Mouse (Mus musculus) bone marrow, adult 2 months (tissue): ENCODE results near the gene Lrrc72.

ENCODE experiments used
- CTCF ChIP-seq: fragments of 200-500 bp; IDR thresholded peaks from 2 replicates; pipeline ENCODE4 v1.5.1; 2011; ENCODE audit warnings: low read length, control low read depth; ENCODE audit not compliant: control insufficient read depth, insufficient read depth
- POLR2A ChIP-seq: fragments of 200-500 bp; IDR thresholded peaks from 2 replicates; pipeline ENCODE4 v1.6.1; 2011; ENCODE audit warnings: low read depth, mild to moderate bottlenecking, control low read depth, low read length, borderline replicate concordance; ENCODE audit not compliant: control insufficient read depth

DNA sequence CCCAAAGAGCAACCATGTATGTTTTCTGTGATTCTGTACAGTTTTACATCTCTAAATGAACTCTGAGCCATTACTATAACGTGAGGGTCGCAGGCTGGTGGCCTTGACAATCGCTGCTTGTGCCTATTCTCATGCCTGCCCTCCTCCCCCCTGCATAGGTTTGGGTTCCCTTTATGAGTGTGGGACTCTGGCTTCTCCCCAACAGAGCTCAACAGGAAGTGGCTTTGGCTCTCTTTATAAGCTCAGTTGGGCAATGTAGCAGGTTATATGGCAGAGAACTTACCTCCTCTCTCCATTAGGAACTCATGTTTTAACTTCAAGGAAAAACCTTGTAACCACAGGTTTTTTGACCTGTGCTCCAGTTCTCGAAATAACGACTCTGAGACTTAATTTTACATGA is 62.9 kb downstream of the Lrrc72 start:
- TF ChIP-seq POLR2A (no peak), CTCF (no peak)
